ENCODE assay signal across 9 mouse cellular contexts in the genomic region with DNA sequence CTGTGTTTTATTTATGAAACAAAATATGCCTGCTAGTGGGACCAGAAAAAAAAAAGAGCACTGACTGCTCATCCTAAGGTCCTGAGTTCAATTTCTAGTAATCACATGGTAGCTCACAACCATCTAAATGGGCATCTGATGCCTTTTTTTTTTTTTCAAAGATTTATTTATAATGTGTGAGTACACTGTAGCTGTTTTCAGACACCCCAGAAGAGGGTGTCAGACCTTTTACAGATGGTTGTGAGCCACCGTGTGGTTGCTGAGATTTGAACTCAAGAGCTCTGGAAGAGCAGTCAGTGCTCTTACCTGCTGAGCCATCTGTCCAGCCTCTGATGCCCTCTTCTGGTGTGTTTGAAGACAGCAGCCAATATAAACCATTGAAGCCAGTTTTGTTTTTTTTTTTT. TPM values are rescaled to one million over a fixed set of nuclear protein-coding genes. Genes with fewer than 3 reads are reported as not detected.
A peak's percentile ranks its signal among the peaks of the same experiment; 100 is the strongest.
DNase-seq lines count a peak whose midpoint lies in the region; TF ChIP-seq lines count a peak whose summit lies in the region.
"Had no signal": no experiment of that assay in that cellular context is flagged by ENCODE, and none has a peak within 500 bp of the region (broad histone marks: within the 10 kb centered on the region; RNA-seq: fewer than 3 reads in every experiment).

No protein-coding gene starts in this region.

- peaks cover 9% of the 10 kb centered on the region for H3K4me1 ChIP-seq in cerebellum, adult 2 months (ENCODE audit: control insufficient read depth, insufficient read depth, low read length)
- peaks cover 23% of the 10 kb centered on the region for H3K4me1 ChIP-seq in E14TG2a.4 (replicated peaks; ENCODE audit: low read depth, low read length)

- no peak for DNase-seq in cerebellum, adult 2 months
- DNase-seq in cerebellum, adult 11 months, result no peak
- DNase-seq in left cerebral cortex, adult 2 months (ENCODE audit: extremely low spot score in 1 of 2, low spot score in 2 of 2), result no peak
- DNase-seq in left cerebral cortex, postnatal 10 days (ENCODE audit: extremely low spot score in 1 of 2, low spot score in 2 of 2), result no peak
- DNase-seq in induced T-regulatory cell, adult 2 months (ENCODE audit: low read depth), result peak; percentile 63
- no peak for DNase-seq in adrenal gland, adult 18-20 months (ENCODE audit: low spot score in 2 of 2)
- no peak for DNase-seq in urinary bladder, postnatal 25 days (ENCODE audit: low spot score)

- H3K36me3 ChIP-seq in E14TG2a.4 (ENCODE audit: insufficient read depth, low read length), result peaks cover 27% of the 10 kb centered on the region

- 6% methylated on average over 1 of the region's 1 CpGs for WGBS in cerebellum, adult 2 months

- no peaks in the 10 kb centered on the region for H3K27me3 ChIP-seq in cerebellum, adult 2 months (ENCODE audit: control insufficient read depth, insufficient read depth, low read length)
- H3K27me3 ChIP-seq in E14TG2a.4 (ENCODE audit: insufficient read depth, low read length), result peaks cover 2% of the 10 kb centered on the region; the same call in 1 of the 2 replicates
- H3K27me3 ChIP-seq: neural tube, embryonic 12.5 days had no signal

- no peak overlapping the region for H3K27ac ChIP-seq in cerebellum, adult 2 months (ENCODE audit: insufficient read depth, low read length)
- no peak overlapping the region for H3K27ac ChIP-seq in left cerebral cortex, adult 2 months
- H3K27ac ChIP-seq: neural tube, embryonic 12.5 days had no signal

- intact Hi-C loops in left cerebral cortex, adult 2 months (cut with DNase I), result loop anchor here (5.0 kb wide), 1 partner anchor 112 kb away; a partner anchor contains a TSS
- intact Hi-C loops in left cerebral cortex, postnatal 10 days (cut with DNase I), result no loop called here

- peak; percentile 32 for TF ChIP-seq CTCF in cerebellum, adult 2 months (IDR thresholded peaks at IDR 0.05; ENCODE audit: borderline replicate concordance, insufficient read depth, low read depth, low read length)
- peak; percentile 41 for TF ChIP-seq CTCF in left cerebral cortex, adult 2 months (IDR thresholded peaks at IDR 0.05)
- TF ChIP-seq CTCF in E14TG2a.4 (conservative IDR thresholded peaks at IDR 0.05; ENCODE audit: low read length), result peak; percentile 17

- H3K9me3 ChIP-seq in E14TG2a.4 (ENCODE audit: low read length), result no peaks in the 10 kb centered on the region
- H3K9me3 ChIP-seq: neural tube, embryonic 12.5 days had no signal

- no peak overlapping the region for H3K4me3 ChIP-seq in cerebellum, adult 2 months (replicated peaks; ENCODE audit: insufficient read depth, low read depth, low read length)
- H3K4me3 ChIP-seq in left cerebral cortex, adult 2 months, result no peak overlapping the region
- no peak overlapping the region for H3K4me3 ChIP-seq in E14TG2a.4 (replicated peaks; ENCODE audit: low read length)
- H3K4me3 ChIP-seq: neural tube, embryonic 12.5 days had no signal

- TF ChIP-seq POLR2A in cerebellum, adult 2 months (IDR thresholded peaks at IDR 0.05; ENCODE audit: borderline replicate concordance, insufficient read depth, low read length), result no peak

RNA-seq across cellular contexts. Expression of a gene that starts 7.2 kb away (rescaled TPM):
- 456 and 541 TPM in 2 replicates for polyA plus RNA-seq in cerebellum, adult 2 months (2012; rRNA removed)
- 100 to 1,000 TPM; 247 to 254 TPM for total RNA-seq in left cerebral cortex, adult 2 months (2021)
- 100 to 1,000 TPM; 320 to 336 TPM for total RNA-seq in left cerebral cortex, postnatal 10 days (2021)
- total RNA-seq in adrenal gland, adult 18-20 months (2021), result 100 to 1,000 TPM; 248 to 269 TPM

RNA-seq across cellular contexts. Expression of a gene that starts 8.0 kb away (rescaled TPM):
- polyA plus RNA-seq in cerebellum, adult 2 months (2012; rRNA removed), result 14.8 and 15.1 TPM in 2 replicates
- 10 to 100 TPM; 13.3 to 13.9 TPM for total RNA-seq in left cerebral cortex, adult 2 months (2021)
- total RNA-seq in left cerebral cortex, postnatal 10 days (2021), result 10 to 100 TPM; 25.6 to 28.1 TPM
- 10 to 100 TPM; 26.8 to 33.1 TPM for total RNA-seq in adrenal gland, adult 18-20 months (2021)

RNA-seq across cellular contexts. Expression of a gene that starts 9.6 kb away (rescaled TPM):
- polyA plus RNA-seq in cerebellum, adult 2 months (2012; rRNA removed), result 48.1 and 49.1 TPM in 2 replicates
- total RNA-seq in left cerebral cortex, adult 2 months (2021), result 10 to 100 TPM; 22.7 to 24.6 TPM
- total RNA-seq in left cerebral cortex, postnatal 10 days (2021), result 10 to 100 TPM; 24.8 to 25.8 TPM
- 10 to 100 TPM; 16.2 to 19.2 TPM for total RNA-seq in adrenal gland, adult 18-20 months (2021)

RNA-seq across cellular contexts. Expression of a gene that starts 46.0 kb away (rescaled TPM):
- polyA plus RNA-seq in cerebellum, adult 2 months (2012; rRNA removed), result 21.6 and 28.6 TPM in 2 replicates
- 1 to 10 TPM; 5.1 to 5.7 TPM for total RNA-seq in left cerebral cortex, adult 2 months (2021)
- total RNA-seq in left cerebral cortex, postnatal 10 days (2021), result 1 to 10 TPM; 4.7 to 4.8 TPM
- 1 to 10 TPM; 3.1 to 3.7 TPM for total RNA-seq in adrenal gland, adult 18-20 months (2021)

RNA-seq across cellular contexts. Expression of a gene that starts 57.2 kb away (rescaled TPM):
- polyA plus RNA-seq in cerebellum, adult 2 months (2012; rRNA removed), result 3.8 and 5.7 TPM in 2 replicates
- total RNA-seq in left cerebral cortex, adult 2 months (2021), result 1 to 10 TPM; 1.5 to 2.0 TPM
- 1 to 10 TPM in 1 of 2 experiments, under 1 TPM in 1; 0.63 to 1.2 TPM for total RNA-seq in left cerebral cortex, postnatal 10 days (2021)
- total RNA-seq in adrenal gland, adult 18-20 months (2021), result 1 to 10 TPM; 1.0 to 1.3 TPM
